Mouse (Mus musculus) T-cell, adult 2 months (primary cell): ENCODE data around the gene Adgrl3.

ENCODE experiments used
- DNase-seq: peaks from one replicate; pipeline ENCODE4 v3.0.0; 2022; ENCODE audit warnings: low spot score

The Adgrl3 gene

DNA sequence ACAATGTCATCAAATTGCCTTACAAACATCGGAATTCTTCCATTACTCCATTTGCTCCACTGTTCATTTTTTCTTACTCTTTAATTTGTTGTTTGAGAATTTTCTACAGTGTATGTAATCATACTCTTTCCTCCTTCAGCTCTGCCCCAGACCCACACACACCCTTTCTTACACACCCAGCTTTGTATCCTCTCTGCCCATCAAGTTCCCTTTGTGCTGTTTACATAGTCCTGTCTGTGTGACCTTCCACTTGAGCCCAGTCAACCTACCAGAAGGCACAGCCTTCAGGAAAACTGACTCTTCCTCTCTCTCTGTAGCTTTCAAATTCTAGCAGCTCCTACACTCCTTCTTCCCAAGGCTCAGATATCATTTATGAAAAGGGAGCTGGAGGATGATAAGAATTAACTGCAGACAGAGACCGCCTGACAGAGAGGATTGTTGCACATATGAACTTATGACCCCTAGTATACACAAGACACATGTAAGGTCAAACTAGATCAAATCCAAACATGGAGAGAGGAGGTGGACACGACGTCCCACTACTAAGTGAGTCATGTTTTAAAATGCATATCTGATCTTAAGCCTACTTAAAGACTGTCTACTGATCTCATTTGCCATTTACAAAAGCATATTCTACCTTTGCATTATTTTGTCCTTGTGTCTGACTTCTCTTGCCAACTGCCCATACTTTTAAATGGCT, 654.5 kb downstream of the Adgrl3 start:
- DNase-seq = no peak

- no peak for DNase-seq
These were observed 655.0 kb downstream of the Adgrl3 start for GRCm38 (mm10) chr5:81674975-81675371.

- no peak for DNase-seq
These were observed 657.0 kb downstream of the Adgrl3 start for GRCm38 (mm10) chr5:81676896-81677295.

DNA sequence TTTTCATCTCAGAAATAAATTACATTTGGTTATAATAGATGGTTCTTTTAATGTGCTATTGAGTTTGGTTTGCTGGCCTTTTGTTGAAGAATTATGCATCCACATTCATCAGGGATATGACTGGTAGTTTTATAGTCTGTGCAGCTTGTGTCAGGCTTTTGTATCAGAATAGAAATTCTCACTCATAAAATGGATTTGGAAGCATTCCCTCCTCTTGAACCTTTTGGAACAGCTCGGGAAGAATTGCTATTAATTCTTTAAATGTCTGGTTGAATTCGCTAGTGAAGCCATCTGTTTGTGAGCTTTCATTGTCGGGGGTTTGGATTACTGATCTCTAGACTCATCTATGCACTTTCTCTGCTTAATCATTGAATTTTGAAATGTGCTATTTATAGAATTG, 666.3 kb downstream of the Adgrl3 start:
- DNase-seq = no peak

- DNase-seq = no peak
These were observed 666.9 kb downstream of the Adgrl3 start for GRCm38 (mm10) chr5:81686845-81687244.

GRCm38 (mm10) chr5:81729620-81730019, 709.7 kb downstream of the Adgrl3 start:
- no peak for DNase-seq

DNA sequence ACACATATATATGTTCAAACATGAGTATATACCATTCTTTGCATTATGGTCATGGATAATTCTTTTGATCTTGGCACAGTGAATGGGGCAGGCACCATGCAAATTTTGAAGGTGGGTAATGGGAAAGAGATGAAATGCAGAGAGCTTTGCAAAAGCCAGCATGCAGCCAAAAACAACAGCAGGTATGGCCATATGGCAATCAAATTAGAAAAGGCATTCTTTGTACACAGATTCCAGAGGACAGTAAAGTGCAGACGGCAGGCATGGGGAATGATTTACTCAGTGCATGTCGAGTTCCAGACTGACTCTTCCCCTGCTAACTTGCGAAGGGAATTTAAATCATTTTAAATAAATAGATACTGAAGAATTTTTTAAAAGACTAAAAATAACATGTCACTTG, 716.1 kb downstream of the Adgrl3 start:
- DNase-seq = no peak

DNA sequence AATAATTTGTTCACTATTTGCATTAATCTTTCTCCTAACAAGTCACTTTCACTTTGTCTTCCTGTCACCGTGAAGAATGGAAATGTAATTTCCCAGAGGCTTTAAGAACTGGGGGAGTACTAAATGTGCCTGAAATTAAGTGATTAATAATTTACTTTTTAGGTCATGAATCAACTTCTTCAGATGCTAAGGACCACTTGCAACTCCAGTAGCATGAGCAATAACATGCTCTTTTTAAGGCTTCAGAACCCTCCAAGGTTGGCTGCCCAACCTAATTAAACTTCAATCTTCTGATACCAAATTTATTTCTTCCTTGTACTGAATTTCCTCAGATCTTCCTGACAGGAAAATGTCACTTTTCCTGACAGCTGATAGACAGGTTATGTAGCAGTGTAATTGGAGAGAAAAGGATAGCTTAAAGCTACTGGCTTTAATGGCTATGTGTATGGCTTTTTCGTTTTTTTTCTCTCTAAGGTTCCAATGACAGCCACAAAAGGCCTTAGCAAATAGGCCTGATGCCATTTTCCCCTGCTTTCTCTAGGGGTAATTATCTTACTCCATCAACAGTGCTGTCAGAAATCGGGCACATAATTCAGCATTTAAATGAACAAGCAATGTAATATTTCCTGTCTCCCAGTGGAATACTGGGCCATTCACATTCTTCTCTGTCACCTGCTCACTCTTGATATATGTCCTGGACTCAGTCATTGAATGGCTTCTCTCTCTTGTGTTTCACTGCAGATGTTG, 718.5 kb downstream of the Adgrl3 start:
- DNase-seq = no peak

GRCm38 (mm10) chr5:81752426-81752825, 732.5 kb downstream of the Adgrl3 start:
- DNase-seq = no peak

DNA sequence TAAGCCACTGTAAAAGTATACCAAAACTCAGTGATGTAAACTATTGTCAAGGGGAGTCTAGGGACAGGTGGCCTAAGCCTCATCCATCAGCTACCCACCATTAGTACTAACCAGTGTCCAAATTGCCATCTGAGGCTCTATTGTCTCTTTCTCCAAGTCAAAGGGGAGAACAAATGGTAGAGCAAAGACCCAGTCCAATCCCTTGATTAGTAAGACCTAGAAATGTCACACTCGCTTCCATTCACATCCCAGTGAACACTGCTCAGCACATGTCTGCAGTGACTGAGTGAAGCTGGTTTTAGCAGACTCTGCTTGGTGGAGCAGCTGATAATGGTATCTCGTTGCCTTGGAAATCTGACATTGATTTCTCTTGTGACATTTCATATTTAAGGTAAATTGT, 735.8 kb downstream of the Adgrl3 start:
- no peak for DNase-seq

DNA sequence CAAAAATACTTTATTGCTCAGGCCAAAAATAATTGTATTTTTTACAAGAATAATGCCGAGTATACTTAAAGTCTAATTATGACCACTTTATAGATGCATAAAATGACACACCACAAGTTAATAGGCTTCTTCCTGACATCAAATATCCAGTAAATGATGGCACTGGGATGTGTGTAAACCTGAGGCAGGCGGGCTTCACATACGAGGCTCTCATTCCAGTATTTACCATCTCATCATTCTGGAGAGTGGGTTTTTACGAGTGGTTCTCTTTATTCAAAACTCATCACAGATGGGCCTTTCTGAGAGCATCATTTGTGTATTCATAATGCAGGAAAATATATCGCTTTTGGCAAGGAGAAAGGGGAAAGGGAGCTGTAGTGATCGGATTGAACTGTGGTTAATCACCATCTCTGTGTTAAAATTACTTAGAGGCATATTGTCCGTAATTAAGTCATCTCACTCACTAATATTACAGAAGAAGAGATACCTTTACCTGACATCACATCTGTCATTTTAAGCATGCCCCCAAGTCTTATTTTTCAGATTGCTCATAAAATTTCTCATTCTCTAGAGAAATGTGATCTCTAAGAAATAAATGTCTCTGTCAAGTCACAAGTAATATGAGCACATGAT, 737.3 kb downstream of the Adgrl3 start:
- no peak for DNase-seq

DNA sequence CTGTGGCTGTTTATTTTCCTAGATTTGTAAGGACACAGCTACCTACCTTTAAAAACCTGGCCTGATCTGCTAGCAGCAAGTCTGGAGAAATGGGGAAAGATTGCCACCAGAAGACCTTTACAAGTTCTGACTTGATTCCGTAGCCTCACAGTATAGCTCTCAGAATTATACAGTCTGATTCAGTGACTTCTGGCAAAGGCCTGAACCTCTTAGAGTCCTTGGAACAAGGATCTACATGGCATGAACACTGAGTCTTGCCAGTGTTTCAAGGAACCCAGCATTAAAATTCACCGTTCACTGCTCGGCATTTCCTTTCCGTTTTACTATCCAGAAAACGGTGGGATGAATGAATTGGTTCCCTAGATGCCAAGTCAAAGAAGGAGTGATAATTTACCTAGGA, 756.3 kb downstream of the Adgrl3 start:
- DNase-seq = no peak

- no peak for DNase-seq
These were observed 756.8 kb downstream of the Adgrl3 start for GRCm38 (mm10) chr5:81776746-81777145.

- no peak for DNase-seq
These were observed 764.8 kb downstream of the Adgrl3 start for GRCm38 (mm10) chr5:81784770-81785169.

DNA sequence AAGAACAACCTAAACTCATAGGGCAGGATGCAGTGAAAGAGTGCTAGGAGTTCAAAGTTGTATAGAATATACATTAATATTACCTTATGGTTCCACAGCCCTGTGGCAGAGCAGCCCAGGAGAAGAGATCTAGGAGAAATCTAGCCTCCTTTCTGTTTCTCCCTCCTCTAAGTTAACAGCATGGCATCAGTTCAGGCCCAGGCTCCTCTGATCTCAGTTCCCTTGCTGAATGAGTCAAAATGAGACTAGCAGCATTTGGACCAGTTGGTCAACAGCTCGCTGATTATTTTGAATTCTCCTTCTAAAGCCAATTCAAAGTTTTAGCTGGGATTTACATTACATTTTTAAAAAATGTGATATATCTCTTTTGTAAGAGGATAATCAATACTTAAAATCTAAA, 770.8 kb downstream of the Adgrl3 start:
- DNase-seq = no peak

DNA sequence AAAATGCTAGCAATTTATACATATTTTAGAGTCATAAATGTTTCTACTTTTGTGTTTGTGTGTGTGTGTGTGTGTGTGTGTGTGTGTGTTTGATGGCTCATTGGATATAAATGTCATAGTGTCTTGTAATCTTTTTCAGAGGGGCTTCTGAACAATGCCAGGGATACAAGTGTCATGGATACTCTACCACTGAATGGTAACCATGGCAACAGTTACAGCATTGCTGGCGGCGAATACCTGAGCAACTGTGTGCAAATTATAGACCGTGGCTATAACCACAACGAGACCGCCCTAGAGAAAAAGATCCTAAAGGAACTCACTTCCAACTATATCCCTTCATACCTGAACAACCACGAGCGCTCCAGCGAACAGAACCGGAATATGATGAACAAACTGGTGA, 774.2 kb downstream of the Adgrl3 start:
- no peak for DNase-seq

- DNase-seq = no peak
These were observed 774.7 kb downstream of the Adgrl3 start for GRCm38 (mm10) chr5:81794601-81795000.

DNA sequence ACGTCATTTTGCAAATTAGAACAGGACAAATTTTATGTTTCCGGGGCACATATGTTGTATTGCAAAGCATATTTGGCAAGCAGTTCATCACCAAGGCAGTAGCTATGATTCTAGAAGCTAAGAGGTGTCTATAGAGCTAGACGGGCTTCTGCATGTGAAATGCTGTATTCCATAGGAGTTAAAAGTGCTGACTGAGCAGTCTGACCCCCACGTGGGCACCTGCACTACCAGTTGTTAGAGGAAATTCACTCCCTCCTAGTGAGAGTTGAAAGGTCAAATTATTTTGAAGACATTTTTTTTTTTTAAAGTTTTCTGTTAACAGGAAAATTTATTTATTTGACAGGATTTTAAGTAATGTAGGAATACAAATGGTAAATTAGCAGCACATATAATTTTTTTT, 776.2 kb downstream of the Adgrl3 start:
- DNase-seq = no peak

GRCm38 (mm10) chr5:81810966-81811365, 791.0 kb downstream of the Adgrl3 start:
- no peak for DNase-seq

- DNase-seq = no peak
These were observed 812.1 kb downstream of the Adgrl3 start for GRCm38 (mm10) chr5:81832076-81832475.

DNA sequence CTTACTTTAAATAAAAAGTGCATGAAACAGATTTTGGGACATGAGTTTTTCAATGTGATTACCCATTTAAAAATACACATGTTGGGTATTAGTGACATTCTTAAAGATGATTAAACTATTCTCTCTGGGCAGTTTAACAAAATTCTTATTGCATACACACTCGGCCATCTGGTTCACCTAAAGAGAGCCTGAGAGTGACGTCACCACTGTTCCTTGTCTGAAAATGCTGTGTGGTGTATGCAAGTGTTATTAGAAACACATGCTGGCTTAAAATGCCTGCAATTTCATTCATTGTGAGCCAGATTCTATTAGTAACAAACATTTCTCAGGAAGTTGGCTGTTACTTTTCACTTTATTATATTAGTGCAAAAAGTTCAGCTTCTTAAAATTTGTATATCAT, 812.7 kb downstream of the Adgrl3 start:
- DNase-seq = no peak

- no peak for DNase-seq
These were observed 817.9 kb downstream of the Adgrl3 start for GRCm38 (mm10) chr5:81837860-81838259.

GRCm38 (mm10) chr5:81843798-81844197, 823.9 kb downstream of the Adgrl3 start:
- DNase-seq = no peak
